Mouse (Mus musculus) kidney, postnatal 25 days (tissue): ENCODE measurements around the gene Ncdn.

Experiments
- DNase-seq, 2 experiments: peaks; one replicate each; pipeline ENCODE4 v3.0.0; 2021; ENCODE audit warnings: mixed read lengths in 2 of 2

Ncdn gene

DNA sequence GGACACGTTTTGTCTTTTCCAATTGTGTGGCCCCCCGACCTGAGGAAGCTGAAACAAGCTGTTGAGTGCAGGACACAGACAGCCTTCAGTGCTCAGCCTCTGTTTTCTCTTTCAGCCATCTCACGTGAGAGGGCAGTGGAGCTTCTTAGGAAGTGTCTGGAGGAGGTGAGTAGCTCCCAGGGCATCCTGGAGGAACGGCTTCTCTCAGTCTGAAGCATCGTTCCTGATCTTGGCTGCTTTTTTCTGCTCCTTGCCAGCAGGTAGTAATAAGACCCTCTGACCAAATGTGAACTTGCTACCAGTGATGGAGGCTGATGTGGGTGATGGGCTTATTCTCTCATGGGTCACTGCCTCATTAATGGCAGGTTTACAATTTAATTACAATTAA is 45.8 kb downstream of the Ncdn start:
- no peak for DNase-seq

DNA sequence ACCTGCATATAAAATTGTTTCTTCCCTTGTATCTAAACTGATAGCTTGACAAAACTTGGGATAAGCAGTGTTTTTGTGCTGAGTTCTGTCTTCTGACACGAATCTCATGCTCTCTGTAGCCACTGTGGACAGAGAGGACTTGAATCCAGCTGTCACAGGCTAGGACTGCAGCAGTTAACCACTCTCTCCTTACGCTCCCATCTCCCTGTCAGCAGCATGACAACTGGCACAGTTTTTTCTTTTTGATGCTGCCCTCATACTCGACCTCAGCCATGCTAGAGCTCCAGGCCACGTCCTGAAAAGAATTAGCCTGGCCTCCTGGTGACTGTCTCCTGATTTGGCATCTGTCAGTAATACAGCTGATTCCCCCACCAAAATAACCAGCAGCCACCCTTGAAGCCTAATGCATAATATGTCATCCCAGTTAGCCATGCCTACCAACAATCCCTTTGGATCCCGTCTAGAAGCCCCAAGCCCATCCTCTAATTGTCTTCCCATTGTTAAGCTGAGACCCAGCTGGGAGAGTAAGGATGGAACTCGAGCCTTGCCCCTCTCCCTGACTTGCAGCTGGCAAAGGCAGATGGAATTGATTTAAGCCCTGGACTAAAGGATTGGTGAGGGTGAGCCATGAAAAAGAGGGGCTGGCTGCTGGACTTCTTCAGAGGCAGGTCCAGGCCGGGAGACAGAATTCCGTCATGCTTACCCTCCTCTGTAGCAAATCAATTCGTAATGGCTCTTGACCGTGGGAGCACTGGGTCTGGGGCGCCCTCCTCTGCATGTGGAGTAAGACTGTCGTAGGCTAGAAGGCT is 46.4 kb downstream of the Ncdn start:
- DNase-seq, result no peak

DNA sequence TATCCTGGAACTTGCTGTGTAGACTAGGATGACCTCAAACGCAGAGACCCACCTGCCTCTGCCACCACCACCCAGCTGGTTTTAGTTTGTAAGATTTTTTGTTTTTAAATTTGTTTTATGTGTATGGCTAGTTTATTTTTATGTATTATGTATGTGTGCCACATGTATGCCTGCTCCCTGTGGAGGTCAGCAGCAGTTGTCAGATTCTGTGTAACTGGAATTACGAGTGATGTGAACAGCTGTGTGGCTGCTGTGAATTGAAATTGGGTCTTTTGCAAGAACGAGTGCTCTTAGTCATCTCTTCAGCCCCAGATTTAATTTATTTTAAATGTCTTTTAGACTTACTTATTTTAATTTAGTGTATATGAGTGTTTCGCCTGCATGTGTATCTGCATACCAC is 56.3 kb downstream of the Ncdn start:
- DNase-seq, result no peak
